Mouse (Mus musculus) cerebellum, adult 2 months (tissue): ENCODE results near the gene Vgll4.

Source experiments
- CTCF ChIP-seq: fragments of 200-500 bp; IDR thresholded peaks from 2 replicates; pipeline ENCODE4 v1.5.1; 2011; ENCODE audit warnings: low read depth, mild to moderate bottlenecking, control low read depth, low read length, moderate library complexity, borderline replicate concordance; ENCODE audit not compliant: insufficient read depth
- POLR2A ChIP-seq: fragments of 200-500 bp; IDR thresholded peaks from 2 replicates; pipeline ENCODE4 v1.6.1; 2011; ENCODE audit warnings: low read length, control low read depth, borderline replicate concordance; ENCODE audit not compliant: insufficient read depth

DNA sequence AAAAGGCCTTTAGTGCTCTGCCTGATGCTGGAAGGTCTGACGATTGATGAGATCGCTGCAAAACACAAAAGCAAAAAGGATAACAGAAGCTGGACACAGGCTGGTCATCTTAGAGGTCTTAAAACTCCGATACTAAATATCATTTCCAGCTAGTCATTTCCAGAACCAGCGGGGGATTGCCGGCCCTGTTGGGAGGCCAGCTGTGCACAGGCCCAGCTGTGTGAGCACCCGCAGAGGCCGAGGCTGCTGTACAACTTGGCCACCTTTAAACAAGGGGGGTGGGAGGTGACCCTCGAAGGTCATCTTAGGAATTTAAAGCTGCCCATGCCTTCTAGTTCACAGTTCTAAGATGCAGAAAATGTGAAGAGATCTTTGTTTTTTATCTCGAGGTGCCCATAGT lies 41.0 kb upstream of the Vgll4 start:
- TF ChIP-seq CTCF (no peak), POLR2A (no peak)
